23 mouse cellular contexts compared by ENCODE assay signal in genomic region chr11:102329518-102329917, GRCm38 (mm10). TPM values are rescaled to one million over a fixed set of nuclear protein-coding genes. Genes with fewer than 3 reads are reported as not detected.
DNase-seq lines count a peak whose midpoint lies in the region; ATAC-seq and TF ChIP-seq lines count a peak whose summit lies in the region.
"Had no signal": no experiment of that assay in that cellular context is flagged by ENCODE, and none has a peak within 500 bp of the region (broad histone marks: within the 10 kb centered on the region; RNA-seq: fewer than 3 reads in every experiment).

No protein-coding gene starts in this region.

- no peak for TF ChIP-seq CTCF in E14TG2a.4 (conservative IDR thresholded peaks at IDR 0.05; ENCODE audit: low read length)
- no peak for TF ChIP-seq CTCF in liver, postnatal 0 days (IDR thresholded peaks at IDR 0.05; ENCODE audit: low read depth)

- H3K9ac ChIP-seq in liver, postnatal 0 days (replicated peaks): no peak overlapping the region
- H3K9ac ChIP-seq: embryonic facial prominence, embryonic 13.5 days; embryonic facial prominence, embryonic 15.5 days; forebrain, embryonic 12.5 days had no signal

- peaks cover 6% of the 10 kb centered on the region for H3K9me3 ChIP-seq in E14TG2a.4 (ENCODE audit: low read length)
- no peaks in the 10 kb centered on the region for H3K9me3 ChIP-seq in liver, postnatal 0 days (ENCODE audit: low read length)
- H3K9me3 ChIP-seq: embryonic facial prominence, embryonic 13.5 days; embryonic facial prominence, embryonic 15.5 days; forebrain, embryonic 10.5 days; forebrain, embryonic 12.5 days had no signal

- H3K4me1 ChIP-seq in E14TG2a.4 (replicated peaks; ENCODE audit: low read depth, low read length): peaks cover 70% of the 10 kb centered on the region
- H3K4me1 ChIP-seq in liver, postnatal 0 days (ENCODE audit: insufficient read depth): no peaks in the 10 kb centered on the region
- H3K4me1 ChIP-seq: embryonic facial prominence, embryonic 13.5 days; embryonic facial prominence, embryonic 15.5 days; forebrain, embryonic 12.5 days had no signal

- 0 out of 2 replicates have a peak overlapping the region, but pooled peaks have one; percentile 41 for H3K4me3 ChIP-seq in E14TG2a.4 (replicated peaks; ENCODE audit: low read length)
- no peak overlapping the region for H3K4me3 ChIP-seq in liver, postnatal 0 days (ENCODE audit: low read depth, low read length)
- H3K4me3 ChIP-seq: embryonic facial prominence, embryonic 13.5 days; embryonic facial prominence, embryonic 15.5 days; erythroblast, embryonic 14.5 days; forebrain, embryonic 10.5 days; forebrain, embryonic 12.5 days had no signal

- 0 out of 2 replicates have a peak, but pooled peaks cover 5% of the 10 kb centered on the region for H3K36me3 ChIP-seq in E14TG2a.4 (ENCODE audit: insufficient read depth, low read length)
- no peaks in the 10 kb centered on the region for H3K36me3 ChIP-seq in liver, postnatal 0 days (replicated peaks; ENCODE audit: insufficient read depth, low read length)
- H3K36me3 ChIP-seq: embryonic facial prominence, embryonic 13.5 days; embryonic facial prominence, embryonic 15.5 days; forebrain, embryonic 10.5 days; forebrain, embryonic 12.5 days had no signal

- no peak overlapping the region for H3K4me2 ChIP-seq in liver, postnatal 0 days (ENCODE audit: low read depth, low read length)
- H3K4me2 ChIP-seq: embryonic facial prominence, embryonic 13.5 days; embryonic facial prominence, embryonic 15.5 days; forebrain, embryonic 12.5 days had no signal

- H3K27me3 ChIP-seq in E14TG2a.4 (ENCODE audit: insufficient read depth, low read length): no peaks in the 10 kb centered on the region
- H3K27me3 ChIP-seq in liver, postnatal 0 days (ENCODE audit: insufficient read depth, low read length): no peaks in the 10 kb centered on the region; the same call in 1 of the 2 replicates
- H3K27me3 ChIP-seq: embryonic facial prominence, embryonic 13.5 days; embryonic facial prominence, embryonic 15.5 days; forebrain, embryonic 12.5 days had no signal

- ATAC-seq in liver, postnatal 0 days: no peak
- ATAC-seq: forebrain, embryonic 14.5 days; forebrain, embryonic 16.5 days had no signal

- H3K27ac ChIP-seq in liver, postnatal 0 days (ENCODE audit: low read depth): no peak overlapping the region
- H3K27ac ChIP-seq: embryonic facial prominence, embryonic 13.5 days; embryonic facial prominence, embryonic 15.5 days; forebrain, embryonic 10.5 days; forebrain, embryonic 12.5 days had no signal

- no peak for TF ChIP-seq EP300 in liver, postnatal 0 days (IDR thresholded peaks at IDR 0.05; ENCODE audit: low read depth)

- peak; percentile 94 for DNase-seq in ES-CJ7 (ENCODE audit: low read depth, low spot score)
- peak; percentile 94 for DNase-seq in R1 (ENCODE audit: low read depth, low spot score)
- DNase-seq in liver, postnatal 0 days: no peak
- DNase-seq in B cell, adult 2 months: no peak
- DNase-seq in spleen, postnatal 4 days (ENCODE audit: low spot score in 2 of 2): no peak
- DNase-seq: adrenal gland, adult 2 months; adrenal gland, postnatal 10 days; adrenal gland, postnatal 36 days; cerebellum, adult 11-12 months; cerebellum, adult 2 months; cerebellum, adult 9-10 months; cerebellum, postnatal 14 days; cerebellum, postnatal 36 days; embryo, embryonic 11 days had no signal

RNA-seq across cellular contexts. Expression of gene Ubtf, which starts 10.0 kb away (rescaled TPM):
- 32.4 and 32.5 TPM in 2 replicates for polyA plus RNA-seq in liver, postnatal 0 days (2015; fragmentation: Nextera tagmentation; extraction: Ambion mirVana)

RNA-seq across cellular contexts. Expression of gene Atxn7l3, which starts 33.1 kb away (rescaled TPM):
- 4.5 and 4.6 TPM in 2 replicates for polyA plus RNA-seq in liver, postnatal 0 days (2015; fragmentation: Nextera tagmentation; extraction: Ambion mirVana)

RNA-seq across cellular contexts. Expression of gene Slc4a1, which starts 36.5 kb away (rescaled TPM):
- 311 and 329 TPM in 2 replicates for polyA plus RNA-seq in liver, postnatal 0 days (2015; fragmentation: Nextera tagmentation; extraction: Ambion mirVana)
- polyA plus RNA-seq: C2C12 had no signal

RNA-seq across cellular contexts. Expression of gene Tmub2, which starts 44.8 kb away (rescaled TPM):
- 19.4 and 20.8 TPM in 2 replicates for polyA plus RNA-seq in liver, postnatal 0 days (2015; fragmentation: Nextera tagmentation; extraction: Ambion mirVana)

Comparison
In these comparisons a context has a peak if more than half of its experiments do, and no peak if none do; other contexts are left out.
1. DNase-seq: peak in ES-CJ7 (single experiment) and R1 (single experiment); none in liver, postnatal 0 days (single experiment), B cell, adult 2 months (0 of 2) and spleen, postnatal 4 days (0 of 2).